Mouse (Mus musculus): Measurements from ENCODE around the gene Lrrc8c. TPM values are rescaled to one million over a fixed set of nuclear protein-coding genes. Genes with fewer than 3 reads are reported as not detected.

Gene Lrrc8c
- polyA plus RNA-seq, 1 experiment from 2014 or later: 14.0 TPM

DNA sequence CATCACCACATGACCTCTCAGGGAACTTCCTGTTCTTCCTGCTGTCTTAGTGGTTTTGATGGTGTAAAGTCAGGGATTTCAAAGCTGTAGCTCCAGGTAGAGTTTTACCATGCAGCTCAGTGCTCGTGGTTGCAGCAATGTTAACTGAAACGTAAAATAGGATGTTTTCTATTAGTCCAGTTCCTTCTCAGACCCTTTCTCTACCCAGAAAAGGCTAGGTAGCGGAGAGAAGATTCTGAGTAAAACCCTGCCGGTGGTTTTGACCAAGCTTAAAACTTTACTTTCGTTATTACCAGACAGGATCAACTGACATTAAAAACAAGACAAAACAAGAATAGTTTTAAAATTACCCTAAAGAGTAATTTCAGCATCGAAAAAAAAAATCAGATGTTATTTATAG is 3.7 kb upstream of the Lrrc8c start:
- no peak for ATAC-seq (ENCODE audit: low FRiP score)
- no peak overlapping the region for H3K27ac ChIP-seq
- H3K4me3 ChIP-seq: no peak overlapping the region
- H3K9ac ChIP-seq: no peak overlapping the region
- H3K4me2 ChIP-seq: no peak overlapping the region
- no peaks in the 10 kb centered on the region for H3K9me3 ChIP-seq
- H3K4me1 ChIP-seq (replicated peaks): peaks cover 18% of the 10 kb centered on the region
- no peaks in the 10 kb centered on the region for H3K27me3 ChIP-seq
- 79% methylated on average over 6 of the region's 6 CpGs for WGBS
- H3K36me3 ChIP-seq: no peaks in the 10 kb centered on the region

DNA sequence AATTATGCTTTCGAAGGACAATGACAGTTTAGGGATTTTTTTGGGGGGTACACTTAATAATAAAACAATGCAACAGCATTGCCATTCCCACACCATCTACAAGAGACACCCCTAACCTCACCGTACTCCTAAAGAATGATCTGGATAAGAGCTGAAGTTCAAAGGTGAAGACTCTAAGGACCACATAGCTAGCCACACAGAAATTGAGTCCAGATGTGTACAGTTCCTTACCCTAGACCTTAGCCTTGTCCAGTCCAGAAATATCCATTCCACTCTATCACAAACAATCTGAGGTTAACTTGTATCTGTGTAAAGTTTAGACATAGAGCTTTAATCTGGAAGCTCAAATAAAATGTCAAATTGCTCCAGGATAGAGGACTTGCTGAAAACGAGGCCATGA is 2.9 kb upstream of the Lrrc8c start:
- no peaks in the 10 kb centered on the region for H3K9me3 ChIP-seq
- 68% methylated on average over 3 of the region's 3 CpGs for WGBS
- peaks cover 23% of the 10 kb centered on the region for H3K4me1 ChIP-seq (replicated peaks)
- H3K4me2 ChIP-seq: no peak overlapping the region
- ATAC-seq (ENCODE audit: low FRiP score): no peak
- H3K27me3 ChIP-seq: no peaks in the 10 kb centered on the region
- no peaks in the 10 kb centered on the region for H3K36me3 ChIP-seq
- H3K4me3 ChIP-seq: no peak overlapping the region
- no peak overlapping the region for H3K27ac ChIP-seq
- no peak overlapping the region for H3K9ac ChIP-seq

DNA sequence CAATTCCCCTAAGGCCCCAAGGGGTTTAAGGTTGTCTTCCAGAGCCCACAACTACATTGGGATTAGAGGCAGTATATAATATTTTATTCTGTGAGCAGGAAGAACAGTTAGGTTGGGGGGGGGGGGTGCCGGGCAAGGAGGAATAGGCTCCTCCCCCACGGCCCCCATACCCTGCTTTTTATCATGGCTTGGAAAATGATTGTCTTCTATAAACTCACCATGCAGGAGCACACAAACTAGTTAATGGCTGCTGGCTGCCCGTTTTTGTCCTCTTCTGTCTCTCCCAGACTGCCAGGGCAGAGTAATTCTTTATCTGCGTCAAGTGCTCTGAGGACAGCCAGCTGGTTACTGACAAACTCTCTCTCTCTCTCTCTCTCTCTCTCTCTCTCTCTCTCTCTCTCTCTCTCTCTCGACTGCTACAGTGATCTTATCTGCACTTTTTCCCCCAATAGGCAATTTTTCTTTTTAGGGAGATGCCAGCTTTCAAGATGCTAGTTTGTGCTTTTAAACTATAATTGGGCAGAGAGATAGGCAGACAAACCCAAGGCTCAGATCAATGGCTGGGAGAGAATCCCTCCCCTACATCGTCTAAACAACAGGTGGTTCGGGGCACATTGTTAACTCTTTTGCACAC is 1.1 kb upstream of the Lrrc8c start:
- Histone ChIP-seq H3K9me3 (no peaks in the 10 kb centered on the region), H3K27ac (no peak overlapping the region; the same call in 1 of the 2 replicates), H3K36me3 (no peaks in the 10 kb centered on the region), H3K4me1 (replicated peaks) (peaks cover 24% of the 10 kb centered on the region), H3K4me3 (peak overlapping the region; percentile 75), H3K27me3 (no peaks in the 10 kb centered on the region), H3K4me2 (peak overlapping the region; percentile 93), H3K9ac (peak overlapping the region; percentile 87; the same call in 1 of the 2 replicates)
- no peak for ATAC-seq (ENCODE audit: low FRiP score)
- 13% methylated on average over 7 of the region's 7 CpGs for WGBS

DNA sequence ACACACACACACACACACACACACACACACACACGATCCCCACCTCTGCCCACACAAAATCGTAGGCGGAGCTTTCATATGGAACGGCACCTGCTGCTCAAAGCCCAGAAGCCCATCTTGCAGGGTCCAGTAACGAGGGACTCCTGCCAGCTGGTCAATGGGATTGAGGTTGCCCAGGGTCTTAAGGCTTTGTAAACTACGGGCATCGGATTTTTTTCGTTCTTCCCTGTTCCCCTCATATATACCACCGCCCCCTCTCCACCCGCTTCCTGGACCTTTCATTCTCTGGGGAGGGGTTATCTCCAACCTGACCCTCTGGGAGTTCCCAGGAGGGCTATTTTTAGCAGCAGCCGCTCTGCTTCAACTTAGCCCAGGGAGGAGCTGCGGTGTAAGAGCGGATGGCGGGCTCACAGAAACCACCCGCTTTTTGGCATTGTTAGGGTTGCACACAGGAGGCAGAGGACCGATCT is 527 bp upstream of the Lrrc8c start:
- H3K9me3 ChIP-seq: no peaks in the 10 kb centered on the region
- peak overlapping the region; percentile 87 for H3K9ac ChIP-seq
- ATAC-seq (ENCODE audit: low FRiP score): no peak; the same call in 1 of the 2 replicates
- H3K27ac ChIP-seq: peak overlapping the region; percentile 89
- peaks cover 29% of the 10 kb centered on the region for H3K4me1 ChIP-seq (replicated peaks)
- no peaks in the 10 kb centered on the region for H3K27me3 ChIP-seq
- H3K4me2 ChIP-seq: peak overlapping the region; percentile 93
- under 1% methylated on average over 16 of the region's 16 CpGs for WGBS
- peak overlapping the region; percentile 75 for H3K4me3 ChIP-seq
- H3K36me3 ChIP-seq: no peaks in the 10 kb centered on the region

DNA sequence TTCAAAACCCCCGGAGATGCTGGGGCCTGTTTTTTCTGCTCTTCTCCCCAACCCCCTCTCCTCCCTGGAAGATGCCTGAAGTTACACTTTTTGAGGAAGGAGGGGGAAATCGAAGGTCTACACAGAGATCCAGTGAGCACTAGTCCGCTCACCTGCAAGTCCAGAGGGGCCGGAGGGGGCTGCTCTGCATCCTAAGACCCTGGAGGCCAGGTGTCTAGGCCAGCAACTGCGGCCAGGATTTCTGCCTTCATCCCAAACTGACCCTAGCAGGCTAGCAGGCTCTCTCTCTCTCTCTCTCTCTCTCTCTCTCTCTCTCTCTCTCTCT is 750 bp downstream of the Lrrc8c start:
- 5% methylated on average over 5 of the region's 5 CpGs for WGBS
- H3K36me3 ChIP-seq: peaks cover 6% of the 10 kb centered on the region; the same call in 1 of the 2 replicates
- H3K9ac ChIP-seq: peak overlapping the region; percentile 87
- no peaks in the 10 kb centered on the region for H3K9me3 ChIP-seq
- H3K27ac ChIP-seq: peak overlapping the region; percentile 89
- no peaks in the 10 kb centered on the region for H3K27me3 ChIP-seq
- peak overlapping the region; percentile 75 for H3K4me3 ChIP-seq
- H3K4me1 ChIP-seq (replicated peaks): peaks cover 29% of the 10 kb centered on the region
- H3K4me2 ChIP-seq: peak overlapping the region; percentile 93
- ATAC-seq (ENCODE audit: low FRiP score): peak; percentile 25; the same call in 1 of the 2 replicates

DNA sequence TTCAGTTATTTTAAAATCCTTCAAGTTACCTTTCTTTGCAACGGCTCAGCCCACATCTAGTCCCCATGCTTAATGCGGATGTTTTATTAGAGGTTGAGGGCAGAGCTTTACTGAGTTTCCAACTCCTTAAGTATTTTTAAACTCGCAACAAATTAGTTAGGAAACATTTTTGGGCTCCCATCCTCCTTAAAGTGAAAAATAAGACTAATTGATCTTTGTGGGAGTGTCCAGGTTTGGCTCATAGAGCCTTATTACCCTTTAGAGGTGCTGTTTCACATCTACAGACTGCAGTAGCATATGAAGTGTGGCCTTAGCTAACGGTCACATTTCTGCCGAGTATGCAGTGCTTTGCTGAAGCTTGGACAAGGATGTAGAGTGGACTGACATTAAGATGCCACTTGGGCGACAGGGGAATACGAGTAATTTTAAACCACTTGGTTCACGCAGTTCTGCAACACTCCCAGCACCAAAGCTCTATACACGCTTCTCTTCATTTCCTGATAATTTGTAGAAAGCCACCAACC is 1.3 kb downstream of the Lrrc8c start:
- peak overlapping the region; percentile 93 for H3K4me2 ChIP-seq
- no peaks in the 10 kb centered on the region for H3K9me3 ChIP-seq
- H3K4me3 ChIP-seq: peak overlapping the region; percentile 75
- no peaks in the 10 kb centered on the region for H3K27me3 ChIP-seq
- H3K36me3 ChIP-seq: peaks cover 8% of the 10 kb centered on the region; the same call in 1 of the 2 replicates
- peak overlapping the region; percentile 87 for H3K9ac ChIP-seq
- ATAC-seq (ENCODE audit: low FRiP score): no peak
- H3K27ac ChIP-seq: no peak overlapping the region
- WGBS: 58% methylated on average over 9 of the region's 9 CpGs
- H3K4me1 ChIP-seq (replicated peaks): peaks cover 29% of the 10 kb centered on the region

DNA sequence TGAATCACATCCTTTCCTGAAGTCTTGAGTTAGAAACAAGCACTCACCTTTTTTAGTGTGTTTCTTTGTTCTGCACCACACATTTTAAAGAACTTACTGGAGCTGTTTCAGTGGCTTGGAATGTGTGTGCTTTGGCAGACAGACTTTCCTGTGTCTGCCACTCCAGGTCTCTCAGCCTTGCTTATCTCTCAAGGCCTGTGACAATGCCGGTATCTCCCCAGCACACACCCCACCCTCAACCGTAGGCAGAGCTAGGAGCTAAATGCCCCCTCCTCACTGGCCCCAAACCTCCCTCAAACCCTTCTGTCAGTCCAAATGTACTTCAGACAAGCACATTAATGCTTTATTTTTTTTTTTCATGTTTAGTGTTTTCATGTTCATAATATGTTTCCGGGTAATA is 4.3 kb downstream of the Lrrc8c start:
- H3K4me3 ChIP-seq: no peak overlapping the region
- peaks cover 16% of the 10 kb centered on the region for H3K36me3 ChIP-seq
- 86% methylated on average over 3 of the region's 3 CpGs for WGBS
- H3K9me3 ChIP-seq: no peaks in the 10 kb centered on the region
- no peak overlapping the region for H3K27ac ChIP-seq
- H3K4me2 ChIP-seq: no peak overlapping the region
- no peak overlapping the region for H3K9ac ChIP-seq
- H3K27me3 ChIP-seq: no peaks in the 10 kb centered on the region
- peaks cover 21% of the 10 kb centered on the region for H3K4me1 ChIP-seq (replicated peaks)
- no peak for ATAC-seq (ENCODE audit: low FRiP score)

DNA sequence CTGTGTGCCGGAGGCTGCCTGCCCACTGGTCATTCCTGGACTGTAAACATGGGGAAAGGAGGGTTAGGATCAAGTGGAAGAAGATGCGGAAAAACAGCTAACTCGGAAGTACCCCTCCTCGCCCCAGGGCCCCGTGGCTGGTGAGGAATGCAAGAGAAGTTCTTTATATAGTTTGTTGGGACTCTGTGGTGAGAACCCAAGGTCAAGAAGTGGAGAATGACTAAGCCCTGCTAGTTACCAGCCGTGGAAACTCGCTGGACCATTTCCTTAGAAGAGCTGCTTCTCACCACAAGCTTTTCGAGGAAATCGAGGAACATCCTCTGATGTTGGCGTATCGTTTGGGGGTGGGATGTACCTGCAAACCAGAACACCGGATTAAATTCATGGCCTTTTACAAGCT is 5.8 kb downstream of the Lrrc8c start:
- 97% methylated on average over 12 of the region's 12 CpGs for WGBS
- no peak overlapping the region for H3K9ac ChIP-seq
- H3K36me3 ChIP-seq: peaks cover 16% of the 10 kb centered on the region
- H3K9me3 ChIP-seq: no peaks in the 10 kb centered on the region
- H3K4me2 ChIP-seq: no peak overlapping the region
- H3K4me3 ChIP-seq: no peak overlapping the region
- no peak for ATAC-seq (ENCODE audit: low FRiP score)
- no peak overlapping the region for H3K27ac ChIP-seq
- H3K4me1 ChIP-seq (replicated peaks): peaks cover 19% of the 10 kb centered on the region
- H3K27me3 ChIP-seq: no peaks in the 10 kb centered on the region

DNA sequence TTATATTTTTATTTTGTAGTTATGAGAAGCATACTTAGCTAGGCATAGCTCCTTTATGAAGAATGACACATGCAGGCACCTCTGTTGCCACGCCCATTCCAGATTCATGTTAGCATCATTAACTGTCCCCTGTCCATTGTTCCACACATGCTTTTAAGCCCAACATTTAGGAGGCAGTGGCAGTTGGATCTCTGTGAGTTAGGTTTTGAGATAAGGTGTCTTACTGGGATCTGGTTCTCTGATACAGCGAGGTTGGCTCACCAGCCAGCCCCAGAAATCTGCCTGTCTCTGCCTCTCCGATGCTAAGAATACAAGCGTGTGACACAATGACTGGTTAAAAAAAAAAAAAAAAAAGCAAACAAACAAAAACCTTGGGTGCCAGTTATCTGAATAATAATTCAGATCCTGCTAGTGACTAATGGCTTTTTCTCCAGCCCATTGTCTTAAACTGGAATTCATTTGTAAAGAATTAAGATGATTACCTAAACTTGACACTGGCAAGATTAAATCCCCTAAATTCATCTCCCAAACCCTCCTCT is 7.0 kb downstream of the Lrrc8c start:
- H3K4me3 ChIP-seq: no peak overlapping the region

DNA sequence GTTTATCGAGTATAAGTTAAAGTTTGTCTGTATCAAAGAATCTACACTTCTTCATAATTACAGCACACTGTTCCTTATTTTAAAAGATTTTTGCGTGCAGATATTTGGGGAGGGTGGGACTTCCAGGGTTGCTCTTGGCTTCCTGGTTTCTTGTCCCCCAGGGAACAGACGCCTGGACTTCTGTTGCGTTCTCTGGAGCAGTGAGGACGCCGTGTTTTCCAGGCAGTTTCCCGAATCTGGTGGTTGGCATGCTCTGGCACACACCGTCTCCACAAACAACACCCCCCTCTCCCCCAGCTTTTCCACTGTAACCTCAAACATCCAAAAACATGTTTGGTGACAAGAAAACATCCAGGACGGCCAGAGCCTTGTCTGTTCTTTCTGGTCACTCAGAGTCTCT is 7.6 kb downstream of the Lrrc8c start:
- no peak for ATAC-seq (ENCODE audit: low FRiP score)
- Histone ChIP-seq H3K27me3 (no peaks in the 10 kb centered on the region), H3K9ac (no peak overlapping the region), H3K4me1 (replicated peaks) (peaks cover 9% of the 10 kb centered on the region; the same call in 1 of the 2 replicates), H3K27ac (no peak overlapping the region), H3K9me3 (no peaks in the 10 kb centered on the region), H3K4me3 (no peak overlapping the region), H3K4me2 (no peak overlapping the region), H3K36me3 (peaks cover 16% of the 10 kb centered on the region)
- WGBS: 93% methylated on average over 9 of the region's 9 CpGs

More for the DNA sequence above, 7.0 kb downstream of the Lrrc8c start:
- Histone ChIP-seq H3K27me3 (no peaks in the 10 kb centered on the region), H3K36me3 (peaks cover 16% of the 10 kb centered on the region), H3K4me1 (replicated peaks) (peaks cover 9% of the 10 kb centered on the region), H3K9me3 (no peaks in the 10 kb centered on the region), H3K4me2 (no peak overlapping the region), H3K27ac (no peak overlapping the region), H3K9ac (no peak overlapping the region)
- no peak for ATAC-seq (ENCODE audit: low FRiP score)
- WGBS: 90% methylated on average over 4 of the region's 4 CpGs

DNA sequence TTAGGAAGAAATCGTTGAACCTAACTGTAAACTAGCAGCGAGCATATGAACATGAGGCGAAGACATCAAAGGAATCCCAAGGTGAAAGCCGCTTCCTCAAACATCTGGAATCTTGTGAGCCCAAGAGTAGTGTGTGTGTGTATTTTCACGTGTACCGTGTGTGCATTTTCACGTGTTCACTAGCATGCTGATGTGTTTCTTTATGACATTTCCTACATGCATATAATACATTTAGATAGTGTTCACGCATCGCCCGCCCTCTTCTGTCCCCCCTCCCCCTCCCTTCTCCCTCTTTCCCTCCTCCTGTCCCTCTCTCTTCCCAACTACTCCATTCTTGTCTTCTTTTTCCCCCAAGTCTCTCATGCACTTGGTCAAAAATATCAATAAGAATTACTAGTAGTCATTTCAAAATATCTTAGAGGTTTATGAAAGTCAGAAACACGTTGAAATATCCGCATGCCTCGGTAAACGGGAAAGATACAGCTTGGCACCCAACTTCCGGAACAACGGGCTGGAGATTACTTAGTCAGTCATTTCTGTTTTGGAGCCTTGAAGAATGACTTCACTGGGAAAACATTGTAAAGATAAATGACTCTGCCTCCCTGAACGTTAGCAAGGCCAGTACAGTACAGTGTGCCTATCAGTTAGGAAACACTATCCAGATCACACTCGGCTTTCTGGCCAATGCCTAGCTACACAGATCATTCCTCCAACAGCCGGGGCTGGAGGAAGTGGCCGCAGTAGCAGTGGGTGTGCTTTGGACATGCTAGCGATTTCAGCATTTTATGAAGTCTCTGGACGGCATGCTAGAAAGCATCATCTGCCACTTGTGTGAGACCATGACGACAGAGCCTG is 8.5 kb downstream of the Lrrc8c start:
- no peak overlapping the region for H3K4me3 ChIP-seq
- H3K27ac ChIP-seq: no peak overlapping the region
- ATAC-seq (ENCODE audit: low FRiP score): no peak
- no peak overlapping the region for H3K9ac ChIP-seq
- H3K9me3 ChIP-seq: no peaks in the 10 kb centered on the region
- WGBS: 94% methylated on average over 23 of the region's 23 CpGs
- no peak overlapping the region for H3K4me2 ChIP-seq
- H3K4me1 ChIP-seq (replicated peaks): peaks cover 9% of the 10 kb centered on the region; the same call in 1 of the 2 replicates
- peaks cover 16% of the 10 kb centered on the region for H3K36me3 ChIP-seq
- no peaks in the 10 kb centered on the region for H3K27me3 ChIP-seq

DNA sequence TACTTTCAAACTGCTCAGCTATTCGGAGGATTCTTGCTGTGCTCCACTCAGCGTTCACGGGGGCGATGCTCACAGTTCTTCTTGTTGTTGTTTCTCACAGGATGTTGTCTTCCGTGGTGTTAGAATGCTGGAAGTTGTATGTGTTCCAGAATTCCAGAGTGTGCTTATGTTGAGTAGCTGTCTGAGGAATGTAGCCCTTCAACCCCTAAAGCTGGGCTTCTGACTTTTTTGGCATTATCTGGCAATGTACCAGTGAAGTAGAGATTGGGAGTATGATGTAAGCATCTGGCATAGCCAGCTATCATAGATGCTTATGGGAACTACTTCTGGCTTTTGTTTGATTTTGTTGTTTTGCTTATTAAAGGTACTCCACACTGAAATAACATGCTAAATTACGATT is 11.4 kb downstream of the Lrrc8c start:
- 0 out of 2 replicates have a peak, but pooled peaks cover 3% of the 10 kb centered on the region for H3K4me1 ChIP-seq (replicated peaks)
- peaks cover 8% of the 10 kb centered on the region; the same call in 1 of the 2 replicates for H3K36me3 ChIP-seq
- H3K4me3 ChIP-seq: no peak overlapping the region
- H3K4me2 ChIP-seq: no peak overlapping the region
- H3K9me3 ChIP-seq: no peaks in the 10 kb centered on the region
- ATAC-seq (ENCODE audit: low FRiP score): no peak
- no peaks in the 10 kb centered on the region for H3K27me3 ChIP-seq
- H3K9ac ChIP-seq: no peak overlapping the region
- H3K27ac ChIP-seq: no peak overlapping the region
- 82% methylated on average over 6 of the region's 6 CpGs for WGBS
